Mouse (Mus musculus): ENCODE data around the gene Mad1l1.

DNA sequence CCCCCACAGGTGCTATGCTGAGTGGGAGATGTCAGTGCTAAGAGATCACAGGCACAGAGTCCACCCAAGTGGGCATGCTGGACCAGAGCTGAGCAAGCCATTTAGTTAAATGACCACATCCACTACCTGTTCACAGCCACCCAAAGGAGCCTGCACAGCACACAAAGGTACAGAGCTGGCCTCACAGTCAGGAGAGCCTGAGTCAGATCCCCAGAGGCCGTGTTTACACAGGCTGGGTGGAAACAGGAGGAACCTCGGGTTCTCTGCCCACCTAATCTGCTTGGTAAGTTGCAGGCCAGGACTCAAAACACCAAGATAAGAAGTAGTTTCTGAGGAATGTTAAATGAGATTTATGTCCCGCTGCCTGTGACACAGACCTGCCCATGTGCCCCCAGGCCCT is 211.3 kb downstream of the Mad1l1 start:
- TF ChIP-seq CTCF (IDR thresholded peaks at IDR 0.05; ENCODE audit: control insufficient read depth, insufficient read depth, low read length) (no peak), POLR2A (IDR thresholded peaks at IDR 0.05; ENCODE audit: borderline replicate concordance, control insufficient read depth, low read depth, low read length) (no peak)

All from bone marrow, adult 2 months (tissue).